Mouse (Mus musculus): ENCODE measurements around the gene Arsa.

GRCm38 (mm10) chr15:89500221-89500791 is 23.1 kb upstream of the Arsa start:
- no peak for TF ChIP-seq POLR2A (IDR thresholded peaks at IDR 0.05; ENCODE audit: borderline replicate concordance, control insufficient read depth, low read depth, low read length)
- TF ChIP-seq CTCF (IDR thresholded peaks at IDR 0.05; ENCODE audit: control insufficient read depth, insufficient read depth, low read length), result no peak
